Mouse (Mus musculus) adrenal gland, postnatal 14 days (tissue): Measurements from ENCODE around the gene Abhd12. TPM values are rescaled to one million over a fixed set of nuclear protein-coding genes. Genes with fewer than 3 reads are reported as not detected.

Experiments
- DNase-seq: peaks from one replicate; pipeline ENCODE4 v3.0.0; 2021; ENCODE audit warnings: mixed read lengths
- total RNA-seq: library from RNA; stranded (reverse); gene quantifications from 2 replicates; pipeline ENCODE4 v1.2.3, GENCODE M21; 2021

The Abhd12 gene
- total RNA-seq, 1 experiment from 2014 or later = 59.1 TPM

- DNase-seq = peak; percentile 57
Observed at GRCm38 (mm10) chr2:150808381-150808780, 96.2 kb downstream of the Abhd12 start.

DNA sequence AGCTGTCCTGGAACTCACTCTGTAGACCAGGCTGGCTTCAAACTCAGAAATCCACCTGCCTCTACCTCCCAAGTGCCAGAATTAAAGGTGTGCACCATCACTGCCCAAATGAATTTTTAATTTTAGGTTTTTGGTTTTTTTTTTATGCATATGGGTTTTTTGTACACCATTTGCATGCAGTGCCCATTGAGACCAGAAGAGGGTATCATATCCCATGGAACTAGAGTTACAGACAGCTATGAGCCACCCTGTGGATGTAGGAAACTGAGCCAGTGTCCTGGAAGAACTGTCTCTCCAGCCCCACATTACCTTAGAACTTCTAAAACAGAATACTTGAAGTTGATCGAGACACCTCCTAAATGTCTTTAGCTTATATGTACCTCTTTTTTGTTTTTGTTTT is 101.5 kb downstream of the Abhd12 start:
- peak; percentile 47 for DNase-seq

DNA sequence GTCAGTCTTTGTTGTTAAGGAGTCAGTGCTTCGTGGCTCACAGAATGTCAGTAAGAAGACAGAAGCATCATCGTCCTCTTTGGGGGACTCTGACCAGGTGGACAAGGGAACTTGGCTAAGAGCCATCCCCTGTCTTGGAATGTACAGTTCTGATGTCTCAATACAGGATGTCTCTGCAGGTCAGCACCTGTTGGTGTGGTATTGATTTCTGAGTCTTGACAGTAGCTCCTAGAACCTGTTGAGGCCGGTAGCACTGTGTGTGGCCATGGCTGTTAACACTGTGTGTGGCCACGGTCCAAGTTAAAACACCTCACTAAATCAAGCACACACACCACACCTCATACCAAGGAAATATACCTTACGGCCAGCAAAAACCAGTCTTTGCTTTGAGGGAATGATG is 103.9 kb downstream of the Abhd12 start:
- DNase-seq = no peak

DNA sequence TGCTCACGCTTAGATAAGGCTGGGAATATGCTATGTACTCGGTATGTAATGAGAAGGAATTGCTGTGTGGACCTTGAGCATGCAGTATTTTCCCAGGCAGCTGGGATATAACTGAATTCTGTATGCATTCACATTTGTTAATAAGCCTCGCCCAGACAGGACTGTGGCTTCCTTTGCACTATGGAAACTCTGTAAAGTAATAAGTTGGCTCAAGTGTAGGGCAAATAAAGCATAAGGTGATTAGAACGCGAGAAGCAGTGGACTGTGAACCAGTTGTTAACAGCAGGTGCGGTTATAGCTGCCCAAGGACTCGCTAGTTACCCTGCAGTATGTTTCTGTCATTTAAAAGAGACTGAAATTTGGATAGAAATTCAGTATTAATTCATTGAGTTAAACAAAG is 106.5 kb downstream of the Abhd12 start:
- DNase-seq = no peak

- DNase-seq = no peak
Observed at GRCm38 (mm10) chr2:150793320-150793719, 111.2 kb downstream of the Abhd12 start.

GRCm38 (mm10) chr2:150788768-150789550 is 115.6 kb downstream of the Abhd12 start:
- DNase-seq = peak; percentile 90

- DNase-seq = peak; percentile 22
Observed at GRCm38 (mm10) chr2:150787234-150787771, 117.2 kb downstream of the Abhd12 start.

DNA sequence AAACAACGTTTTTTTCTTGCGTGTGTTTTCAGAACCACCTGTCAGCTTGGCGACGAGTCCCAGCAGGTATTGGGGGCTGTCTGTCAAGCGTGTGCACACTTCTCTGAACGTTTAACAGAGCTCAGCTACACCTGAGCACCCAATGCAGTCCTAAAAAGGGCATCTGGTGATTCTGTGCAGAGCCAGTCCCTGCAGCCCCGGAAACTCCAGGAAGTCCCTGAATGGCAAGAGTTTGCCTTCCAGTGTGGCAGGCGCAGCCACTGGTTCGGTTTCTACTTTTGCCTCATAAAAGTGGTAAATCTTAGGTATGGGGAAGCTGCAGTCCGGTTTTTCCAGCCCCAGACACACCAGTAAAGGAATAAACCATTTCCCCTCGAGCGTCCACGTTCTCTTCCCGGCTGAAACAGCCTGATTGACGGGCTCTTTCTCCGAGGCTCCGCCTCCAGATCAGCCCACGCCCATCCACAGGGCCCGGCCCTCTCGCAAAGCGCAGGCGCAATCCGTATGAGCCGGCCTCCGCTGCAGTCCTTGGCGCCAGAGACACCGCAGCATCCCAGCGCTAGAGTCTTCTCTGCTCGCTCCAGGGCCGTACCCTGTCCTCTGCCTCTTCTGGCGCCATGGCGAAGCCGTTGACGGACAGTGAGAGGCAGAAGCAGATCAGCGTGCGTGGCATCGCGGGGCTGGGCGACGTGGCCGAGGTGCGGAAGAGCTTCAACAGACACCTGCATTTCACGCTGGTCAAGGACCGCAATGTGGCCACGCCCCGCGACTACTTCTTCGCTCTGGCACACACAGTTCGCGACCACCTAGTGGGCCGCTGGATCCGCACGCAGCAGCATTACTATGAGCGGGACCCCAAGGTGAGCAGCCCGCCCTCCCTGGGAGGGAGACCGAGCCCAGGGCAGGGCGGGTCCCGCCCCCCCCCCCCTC is 118.0 kb downstream of the Abhd12 start, which contains the start of gene Pygb:
Gene Pygb (plus strand): TSS at position 485 of the 930 bp plus-strand sequence.
- peak; percentile 94 for DNase-seq

GRCm38 (mm10) chr2:150782801-150783200 is 121.7 kb downstream of the Abhd12 start:
- no peak for DNase-seq

Other genes starting within 250 kb of the Abhd12 start
- 75.7 and 93.0 TPM in 2 replicates for gene Acss1, start 236.2 kb downstream of the Abhd12 start, total RNA-seq
- not detected in 2 replicates for gene Vsx1, start 215.4 kb downstream of the Abhd12 start, total RNA-seq
- gene Entpd6, start 155.7 kb downstream of the Abhd12 start, total RNA-seq = 11.3 and 12.1 TPM in 2 replicates
- 41.7 and 45.3 TPM in 2 replicates for gene Pygb, start 118.0 kb downstream of the Abhd12 start, total RNA-seq
- gene Gins1, start 659 bp upstream of the Abhd12 start, total RNA-seq = 5.6 and 6.9 TPM in 2 replicates
- 18.9 and 21.8 TPM in 2 replicates for gene Ninl, start 134.6 kb upstream of the Abhd12 start, total RNA-seq
- 10.8 and 13.4 TPM in 2 replicates for gene Nanp, start 134.7 kb upstream of the Abhd12 start, total RNA-seq
- gene Gm14151, start 187.6 kb upstream of the Abhd12 start, total RNA-seq = not detected in 2 replicates
- not detected in 2 replicates for gene Gm14147, start 193.5 kb upstream of the Abhd12 start, total RNA-seq